Mouse (Mus musculus): ENCODE data around the gene Cox7a1.
"Not testable (repeated sequence)": the region's sequence is repeated elsewhere in the genome, so short reads cannot be mapped to it uniquely, and the experiment has no call there.

Gene Cox7a1

GRCm38 (mm10) chr7:30193581-30194100 is 9.7 kb downstream of the Cox7a1 start:
- DNase-seq: peak; percentile 88 to 93

DNA sequence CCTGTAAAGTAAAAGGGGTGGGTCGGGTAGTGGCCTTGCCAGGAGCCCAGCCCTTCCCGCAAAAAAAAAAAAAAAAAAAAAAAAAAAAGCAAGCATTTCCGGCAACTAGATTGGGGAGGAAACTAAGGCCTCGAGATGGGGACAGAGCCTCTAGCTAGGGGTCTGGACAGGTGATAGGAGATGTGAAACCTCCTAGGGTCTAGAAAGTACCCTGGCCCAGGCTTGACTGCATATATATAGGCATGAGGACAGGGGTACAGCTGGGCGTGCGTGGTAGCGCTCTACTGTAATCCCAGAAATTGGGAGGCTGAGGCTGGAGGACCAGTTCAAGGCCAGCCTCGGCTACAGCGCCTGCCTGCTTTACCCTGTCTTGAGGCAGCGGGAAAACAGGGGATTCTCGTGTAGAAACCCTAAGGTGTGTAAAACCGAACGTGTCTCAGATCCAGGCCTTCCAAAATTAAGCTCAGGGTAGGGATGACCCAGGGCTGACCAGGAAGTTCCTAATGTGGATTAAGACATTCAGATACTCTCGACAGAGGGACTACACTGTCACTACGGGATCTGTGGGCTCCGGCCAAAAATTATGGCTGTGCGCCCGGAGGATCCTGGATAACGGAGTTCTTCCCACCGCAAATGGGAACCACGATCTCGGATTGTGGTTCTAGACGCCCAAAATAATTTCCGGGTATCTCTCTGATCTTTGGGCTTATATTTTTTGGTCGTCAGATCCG is 10.3 kb downstream of the Cox7a1 start:
- peak; percentile 69 to 72 for DNase-seq

DNA sequence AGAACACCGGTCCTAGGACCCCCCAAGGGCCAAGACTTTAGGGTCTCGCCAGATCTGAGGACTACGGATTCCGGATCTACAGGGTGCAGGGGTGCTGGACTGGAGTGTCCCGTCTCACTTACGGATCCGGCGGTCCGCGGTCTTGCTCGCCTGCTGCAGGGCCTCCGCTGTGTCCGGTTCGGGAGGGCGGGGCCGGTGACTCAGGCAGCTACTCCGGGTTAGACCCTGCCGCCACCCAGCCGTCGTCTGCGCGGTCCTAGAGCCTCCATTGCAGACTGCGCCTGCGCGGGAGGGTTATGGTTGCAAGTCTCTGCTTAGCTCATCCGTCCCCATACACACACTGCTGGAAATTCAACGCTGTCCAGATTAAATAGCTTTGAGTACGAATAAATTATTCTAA is 10.9 kb downstream of the Cox7a1 start:
- peak; percentile 98 to 99 for DNase-seq

DNA sequence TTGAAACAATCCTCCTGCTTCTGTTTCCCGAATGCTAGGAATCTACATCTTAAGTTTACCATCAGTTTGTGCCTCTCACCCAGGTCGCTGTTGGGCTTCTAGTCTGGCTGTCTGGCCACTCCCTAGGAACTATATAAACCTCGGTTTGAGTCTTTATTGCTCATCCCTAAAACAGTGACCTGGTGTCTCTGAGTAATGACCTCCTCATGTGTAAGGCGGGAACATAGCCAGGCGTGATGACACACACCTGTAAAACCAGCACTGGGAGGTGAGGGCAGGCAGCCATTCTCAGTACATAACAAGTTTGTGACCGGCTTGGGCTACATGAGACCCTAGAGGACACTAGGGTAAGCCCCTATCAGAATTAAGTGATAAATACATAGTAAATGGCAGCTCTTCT is 11.5 kb downstream of the Cox7a1 start:
- no peak for DNase-seq

DNA sequence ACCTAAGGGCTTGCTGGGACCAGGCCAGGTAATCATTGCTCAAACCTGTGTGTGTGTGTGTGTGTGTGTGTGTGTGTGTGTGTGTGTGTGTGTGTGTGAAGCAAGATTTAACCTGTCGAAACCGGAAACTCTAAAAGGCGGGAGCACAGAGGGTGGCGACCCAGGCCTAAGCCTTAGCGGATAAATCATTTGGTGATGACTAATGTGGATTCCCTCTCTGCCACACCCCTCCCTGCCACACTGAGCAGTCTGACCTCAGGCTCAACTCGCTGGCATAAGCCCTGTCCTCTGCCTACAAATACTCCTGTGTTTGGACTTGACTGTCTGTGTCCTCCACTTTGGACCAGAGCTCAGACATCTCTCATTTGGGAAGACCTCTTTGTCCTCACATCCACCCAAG is 12.2 kb downstream of the Cox7a1 start:
- DNase-seq: no peak

DNA sequence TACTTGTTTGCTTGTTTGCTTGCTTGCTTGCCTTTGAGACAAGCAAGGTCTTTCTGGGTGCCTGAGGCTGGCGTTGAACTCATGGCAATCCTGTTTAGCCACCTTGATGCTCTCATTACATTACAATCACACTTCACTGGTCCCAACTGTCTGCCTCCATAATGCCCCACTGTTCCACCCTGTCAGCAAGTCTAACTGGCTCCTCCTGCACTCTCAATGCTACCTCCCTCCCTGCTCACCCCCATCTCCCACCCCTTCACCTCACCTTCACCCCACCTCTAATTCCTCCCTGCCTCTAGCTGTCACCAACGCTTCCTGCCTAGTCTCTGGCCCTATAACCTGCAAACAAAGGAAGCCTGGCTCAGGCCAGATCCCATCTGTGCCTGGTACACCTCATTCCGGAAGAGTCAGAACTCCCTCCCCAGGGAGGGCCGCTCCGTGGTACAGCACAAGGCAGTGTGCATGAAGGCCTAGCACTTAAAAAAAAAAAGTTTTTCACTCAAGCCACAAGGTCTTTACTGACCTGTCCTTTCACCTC is 13.7 kb downstream of the Cox7a1 start:
- peak in 1 of 2 experiments; percentile 45 for DNase-seq

DNA sequence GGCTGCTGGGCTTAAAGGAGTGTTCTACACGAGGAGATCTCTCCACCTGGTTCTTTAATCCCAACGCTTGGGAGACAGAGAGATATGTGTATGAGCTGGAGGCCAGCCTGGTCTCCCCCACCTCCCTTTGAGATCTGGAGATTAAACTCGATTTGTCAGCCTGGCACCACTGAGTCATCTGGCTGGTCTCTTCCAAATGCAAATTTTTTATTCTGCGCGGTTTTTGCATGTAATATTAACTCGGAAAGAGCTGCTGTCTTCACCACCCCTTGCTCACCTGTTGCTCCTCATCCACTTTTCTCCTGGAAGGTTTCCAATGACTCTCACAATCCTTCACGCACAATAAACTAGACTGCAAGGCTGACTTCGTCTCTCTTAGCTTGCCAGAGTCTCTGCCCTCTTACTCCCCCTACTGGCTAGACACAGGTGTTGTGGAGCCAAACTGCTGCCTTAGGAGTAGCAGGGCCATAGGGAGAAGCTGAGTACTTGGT is 14.6 kb downstream of the Cox7a1 start, which contains the start of gene Capns1:
Gene Capns1 (minus strand): TSS at position 331 of the 491 bp plus-strand sequence.
- DNase-seq: peak; percentile 65 to 75

DNA sequence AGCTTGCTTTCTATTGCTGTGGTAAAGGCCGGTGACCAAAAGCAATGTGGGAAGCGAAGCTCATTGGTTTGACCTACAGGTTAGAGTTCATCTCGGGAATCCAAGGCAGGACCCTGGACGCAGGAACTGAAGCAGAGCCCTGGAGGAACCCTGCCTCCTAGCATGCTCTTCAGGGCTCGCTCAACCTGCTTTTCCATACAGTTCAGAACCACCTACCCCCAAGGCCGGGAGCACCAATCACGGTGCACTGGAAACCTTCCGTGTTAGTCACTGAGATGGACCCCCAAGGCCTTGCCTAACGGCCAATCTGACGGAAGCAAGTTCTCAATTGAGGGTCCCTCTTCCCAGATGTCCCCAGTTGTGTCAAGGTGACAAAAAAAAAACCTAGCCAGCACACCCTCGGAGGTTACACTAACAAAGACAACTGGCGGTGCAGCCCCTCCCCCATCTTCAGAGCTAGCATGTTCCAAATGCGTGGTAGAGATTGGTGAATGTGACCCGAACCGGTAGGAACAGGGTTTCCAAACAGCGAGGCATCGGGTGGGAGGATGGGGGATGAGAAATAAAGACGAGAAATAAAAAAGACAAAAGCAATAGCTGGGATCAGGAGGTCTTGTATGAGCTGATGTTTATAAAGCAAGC is 15.7 kb downstream of the Cox7a1 start:
- no peak for DNase-seq

DNA sequence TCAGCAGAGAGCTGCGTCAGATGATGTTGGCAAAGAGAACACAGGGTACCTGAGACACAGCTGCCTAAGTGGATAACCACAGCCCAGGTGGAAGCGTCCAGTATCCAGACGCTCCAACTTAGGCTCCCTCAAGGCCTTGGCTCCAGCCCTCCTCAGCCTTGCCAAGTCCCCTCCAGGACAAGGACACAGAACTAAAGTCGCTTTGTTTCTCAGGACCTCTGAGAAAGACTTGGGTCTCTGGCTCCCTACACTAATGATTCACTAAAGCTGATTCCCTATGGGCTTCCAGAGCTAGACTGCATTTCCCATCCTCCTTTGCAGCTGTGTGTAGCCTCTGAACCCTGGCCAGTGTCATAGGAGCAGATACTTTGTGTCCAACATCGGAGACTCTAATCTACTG is 16.3 kb downstream of the Cox7a1 start:
- DNase-seq: no peak

DNA sequence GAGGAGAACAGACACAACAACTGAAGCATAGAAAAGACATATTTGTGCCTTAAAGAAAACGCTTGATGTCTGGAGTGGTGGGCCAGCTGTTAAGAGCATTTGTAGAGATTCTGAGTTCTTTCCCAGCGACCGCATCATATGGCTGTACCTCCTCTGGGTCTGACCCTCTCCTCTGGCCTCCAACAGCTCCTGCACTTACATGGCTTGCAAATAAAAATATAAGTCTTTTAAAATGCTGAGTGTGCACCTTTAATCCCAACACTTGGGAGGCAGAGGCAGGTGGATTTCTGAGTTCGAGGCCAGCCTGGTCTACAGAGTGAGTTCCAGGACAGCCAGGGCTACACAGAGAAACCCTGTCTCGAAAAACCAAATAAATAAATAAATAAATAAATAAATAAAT is 16.7 kb downstream of the Cox7a1 start:
- not testable (repeated sequence) for DNase-seq

DNA sequence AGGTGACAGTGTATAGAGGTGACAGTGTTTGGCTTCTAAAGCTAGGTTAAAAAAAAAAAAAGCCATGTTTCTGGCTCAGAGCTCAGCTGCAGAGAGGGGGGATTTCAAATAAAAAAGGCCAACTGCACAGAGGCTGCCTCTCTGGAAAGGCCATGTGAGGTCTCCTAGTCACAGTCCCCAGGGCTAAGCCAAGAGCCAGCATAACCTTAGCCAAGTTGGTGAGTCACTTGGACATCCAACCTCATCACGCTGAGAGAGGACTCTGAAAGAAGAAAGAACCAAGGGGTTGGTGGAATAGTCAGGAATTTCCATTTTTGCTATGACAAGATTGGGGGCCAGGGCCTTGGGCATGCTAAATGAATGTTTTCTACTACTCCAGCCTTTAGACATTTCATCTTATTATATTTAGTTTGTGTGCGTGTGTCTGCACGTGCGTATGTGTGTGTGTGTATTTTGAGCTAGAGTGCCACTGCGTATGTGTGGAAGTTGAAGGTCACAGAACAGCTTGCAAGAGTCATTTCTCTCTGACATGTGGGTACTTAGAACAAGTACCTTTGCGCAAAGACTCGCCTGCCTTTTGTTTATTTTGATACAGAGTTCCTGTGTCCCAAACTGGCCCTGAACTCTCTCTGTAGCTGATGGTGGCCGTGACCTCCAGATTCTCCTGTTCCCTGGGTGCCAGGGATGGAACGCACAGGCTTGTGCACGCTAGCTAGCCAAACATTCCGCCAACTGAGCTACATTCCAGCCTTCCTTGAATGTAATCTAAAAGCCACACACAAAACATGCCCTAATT is 19.1 kb downstream of the Cox7a1 start:
- DNase-seq: peak; percentile 57 to 74

DNA sequence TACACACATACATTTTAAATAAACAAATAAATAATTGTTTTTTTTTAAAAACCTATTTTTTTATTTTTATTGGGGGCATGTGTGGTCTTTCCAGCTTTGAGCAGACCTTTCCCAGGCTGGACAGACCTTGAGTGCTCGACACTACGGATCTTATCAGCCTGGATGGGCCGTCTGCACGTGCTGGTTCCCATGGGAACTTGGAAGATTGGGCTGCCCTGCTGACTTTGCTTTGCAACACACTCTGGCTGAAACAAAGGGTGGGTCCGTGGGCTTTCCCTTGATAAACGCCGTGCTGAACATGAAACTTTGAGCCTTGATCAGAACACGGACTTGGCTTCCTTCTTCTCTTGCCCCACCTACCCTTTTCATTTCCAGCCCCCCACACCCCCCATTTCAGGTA is 20.4 kb downstream of the Cox7a1 start:
- DNase-seq: no peak

DNA sequence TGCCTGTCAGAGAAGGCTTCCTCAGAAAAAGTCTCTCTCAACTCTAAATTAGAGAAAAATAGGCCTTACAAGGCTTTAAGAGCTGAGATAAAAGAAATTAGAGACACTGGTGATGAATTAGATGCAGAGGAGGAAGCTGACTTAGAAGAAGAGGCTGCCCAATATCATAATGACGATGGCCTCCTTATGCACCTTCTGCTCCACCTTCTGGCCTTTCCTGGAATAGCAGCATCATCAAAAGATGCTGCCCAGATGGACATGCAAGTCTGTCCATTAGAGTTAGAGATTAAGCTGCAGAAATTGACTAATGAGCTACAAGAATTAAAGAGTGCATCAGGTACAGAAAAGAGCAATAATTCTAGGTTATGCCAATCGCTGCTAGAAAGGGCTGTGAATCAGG is 21.4 kb downstream of the Cox7a1 start:
- peak; percentile 86 for DNase-seq

GRCm38 (mm10) chr7:30206364-30206763 is 22.4 kb downstream of the Cox7a1 start:
- DNase-seq: not testable (repeated sequence)

GRCm38 (mm10) chr7:30211025-30211424 is 27.1 kb downstream of the Cox7a1 start:
- DNase-seq: no peak

- no peak for DNase-seq
Measured at GRCm38 (mm10) chr7:30213881-30214280, 29.9 kb downstream of the Cox7a1 start.

GRCm38 (mm10) chr7:30215875-30216274 is 31.9 kb downstream of the Cox7a1 start:
- DNase-seq: no peak

DNA sequence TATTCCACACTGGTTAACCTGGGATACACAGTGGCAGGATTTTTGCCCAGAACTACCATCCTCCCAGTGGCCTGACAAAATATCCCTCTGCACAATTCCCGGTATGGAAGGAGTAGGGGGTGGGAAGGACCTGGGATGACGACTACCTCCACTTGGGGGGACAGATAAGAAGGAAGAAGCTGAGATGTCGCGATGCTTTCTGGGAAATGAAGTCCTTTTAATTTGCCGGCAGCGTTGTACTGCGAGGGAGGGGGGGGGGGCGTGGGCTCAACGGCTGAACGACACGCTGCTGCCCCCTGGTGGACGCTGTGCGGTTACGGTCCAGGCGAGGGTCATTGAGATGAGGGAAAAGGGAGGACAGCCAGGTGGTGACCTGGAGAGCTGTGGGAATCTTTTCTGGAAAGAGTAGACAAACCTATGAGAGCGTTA is 32.8 kb downstream of the Cox7a1 start:
- DNase-seq: peak; percentile 87 to 90

GRCm38 (mm10) chr7:30217277-30217676 is 33.3 kb downstream of the Cox7a1 start:
- no peak for DNase-seq

DNA sequence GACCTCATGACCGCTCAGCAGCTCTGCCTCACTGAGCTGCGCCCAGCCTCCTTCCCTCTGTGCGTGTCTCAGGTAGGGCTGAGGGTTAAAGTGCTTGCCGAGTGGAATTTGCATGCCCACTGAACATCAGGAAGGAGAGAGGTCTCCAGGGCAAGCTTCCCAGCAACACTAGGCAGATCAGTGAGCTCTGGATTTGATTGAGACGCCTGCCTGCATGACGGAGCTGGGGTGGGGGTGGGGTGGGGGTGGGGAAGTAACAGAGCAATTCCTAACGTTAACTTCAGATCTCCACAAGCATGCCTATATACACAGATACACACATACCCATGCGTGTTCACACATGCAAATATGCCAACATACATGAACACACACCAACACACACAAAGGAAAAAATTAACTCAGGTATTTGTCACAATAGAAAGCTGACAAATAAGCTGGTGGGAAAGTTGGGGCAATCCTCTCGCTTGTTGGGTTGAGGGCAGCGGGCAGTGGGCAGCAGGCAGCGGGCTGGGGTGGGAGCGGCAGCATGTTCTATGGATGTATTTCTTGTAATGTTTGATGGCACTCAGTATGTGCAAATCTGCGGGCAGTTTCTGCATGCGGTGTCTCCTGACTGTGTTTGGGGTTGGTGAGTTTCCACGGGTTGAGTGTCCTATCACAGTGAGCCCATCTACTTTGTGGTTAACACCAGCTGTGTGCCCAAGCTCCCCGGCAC is 35.5 kb downstream of the Cox7a1 start:
- peak; percentile 56 to 65 for DNase-seq

DNA sequence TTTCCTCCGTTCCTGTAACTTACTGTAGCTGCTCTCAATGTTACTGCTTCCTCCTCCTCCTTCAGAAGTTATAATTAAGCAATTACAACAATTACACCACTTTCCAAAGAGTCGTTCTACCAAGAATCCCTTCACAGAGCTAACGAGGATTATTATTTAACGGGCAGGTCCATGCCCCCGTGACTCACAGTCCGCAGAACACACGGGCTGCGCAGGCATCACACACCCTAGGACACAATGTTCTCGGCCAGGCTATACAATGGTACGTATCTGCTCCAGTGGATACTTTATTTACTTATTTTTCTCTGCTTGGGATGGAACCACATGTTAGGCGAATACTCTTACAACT is 36.0 kb downstream of the Cox7a1 start:
- no peak for DNase-seq

DNA sequence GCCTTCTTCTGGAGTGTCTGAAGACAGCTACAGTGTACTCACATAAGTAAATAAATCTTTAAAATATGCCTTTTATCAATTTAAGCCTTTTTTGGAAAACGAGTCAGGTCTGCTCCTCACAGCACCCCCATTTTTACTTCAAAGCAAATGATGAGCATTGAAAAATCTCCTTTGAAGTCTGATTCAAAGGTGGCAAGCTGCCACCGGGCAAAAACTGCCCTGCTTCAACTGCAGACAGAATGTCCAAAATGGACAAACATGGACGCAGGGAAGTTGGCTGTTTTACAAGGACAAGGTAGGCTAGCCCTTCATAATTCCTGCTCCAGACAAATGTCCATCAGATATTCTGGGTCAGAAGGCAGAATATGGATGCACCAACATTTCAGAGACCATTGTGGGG is 37.5 kb downstream of the Cox7a1 start:
- no peak for DNase-seq

All from cerebellum, adult 18-20 months (tissue).